Mouse (Mus musculus): Measurements from ENCODE around the gene Klhl32. TPM values are rescaled to one million over a fixed set of nuclear protein-coding genes. Genes with fewer than 3 reads are reported as not detected.

Gene Klhl32
- total and polyA plus RNA-seq, 3 experiments: 0.03 TPM; not detected in 2

DNA sequence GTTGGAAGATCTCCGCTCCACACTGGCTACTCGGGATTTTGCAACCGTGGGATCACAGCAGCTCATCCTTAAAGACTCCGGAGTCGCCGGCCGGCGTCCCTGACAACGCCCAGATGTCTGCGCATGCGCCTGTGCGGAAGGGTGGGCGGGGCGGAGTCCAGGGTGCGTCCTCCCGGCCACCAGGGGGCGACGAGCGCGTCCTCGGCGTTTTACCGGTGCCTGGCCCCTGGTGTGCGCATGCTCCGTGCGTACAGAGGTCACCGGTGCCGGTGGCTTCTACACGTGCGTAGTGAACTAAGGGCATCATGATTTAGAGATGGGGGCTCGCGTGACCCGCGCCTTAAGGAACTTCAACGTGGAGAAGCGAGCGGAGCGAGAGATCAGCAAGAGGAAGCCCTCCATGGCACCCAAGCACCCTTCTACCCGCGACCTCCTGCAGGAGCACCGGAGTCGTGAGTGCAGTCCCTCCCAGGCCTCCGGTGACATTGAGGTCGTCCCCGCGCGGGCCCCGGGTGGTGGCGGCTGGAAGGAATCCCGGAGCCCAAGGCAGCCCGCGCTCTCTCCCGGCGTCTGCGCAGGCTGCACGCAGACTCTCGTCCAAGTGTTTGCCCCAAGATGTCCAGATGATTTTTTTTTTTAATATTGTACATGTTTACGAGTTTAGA is 47.1 kb upstream of the Klhl32 start, which contains the start of gene Ndufaf4 (continued):
- TF ChIP-seq TCF12 (IDR thresholded peaks at IDR 0.05; ENCODE audit: low read depth, low read length) (0 out of 2 replicates have a peak, but pooled peaks have one; percentile 13), RCOR1 (IDR thresholded peaks at IDR 0.05; ENCODE audit: low read depth, low read length) (no peak), ZC3H11A (IDR thresholded peaks at IDR 0.05; ENCODE audit: low read depth, low read length) (no peak)

DNA sequence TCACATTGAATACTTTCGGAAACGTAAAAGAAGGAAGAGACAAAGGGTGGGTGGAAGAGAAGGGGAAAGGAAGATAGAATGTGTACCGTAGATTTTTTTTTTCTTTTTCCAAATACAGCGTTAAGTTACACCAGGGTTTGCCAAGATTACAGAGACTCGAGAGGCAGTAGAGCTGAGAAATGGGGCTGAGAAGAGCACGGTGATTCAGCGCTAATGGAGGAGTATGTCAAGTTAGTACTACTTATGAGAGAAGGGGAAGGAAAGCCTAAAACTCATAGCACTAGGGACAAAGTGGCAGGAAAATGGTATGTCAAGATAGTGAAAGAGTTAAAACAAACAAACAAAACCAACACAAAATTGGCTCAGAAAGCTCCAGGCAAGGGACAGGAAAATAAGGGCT is 46.4 kb upstream of the Klhl32 start:
- Histone ChIP-seq H3K4me1 (ENCODE audit: control insufficient read depth in 1 of 2, insufficient read depth in 2 of 2, low read length in 2 of 2) (peaks cover 2 to 5% of the 10 kb centered on the region in 2 experiments), H3K79me2 (ENCODE audit: control insufficient read depth, insufficient read depth, low read length, poor library complexity) (peaks cover 18% of the 10 kb centered on the region), H3K27ac (ENCODE audit: control insufficient read depth, low read depth, low read length) (0 out of 2 replicates have a peak overlapping the region, but pooled peaks have one; percentile 15), H3K36me3 (ENCODE audit: control insufficient read depth in 1 of 2, insufficient read depth in 2 of 2, low read length in 2 of 2) (peaks cover 0 to 2% of the 10 kb centered on the region in 2 experiments; a peak in 2 of 4 replicates), H3K9ac (ENCODE audit: control insufficient read depth, low read depth, low read length, poor library complexity, severe bottlenecking) (peak overlapping the region; percentile 41), H3K9me3 (replicated peaks; ENCODE audit: insufficient read depth, low read length) (no peaks in the 10 kb centered on the region), H3K27me3 (ENCODE audit: control insufficient read depth in 1 of 2, insufficient read depth in 2 of 2, low read length in 2 of 2) (no peaks in the 10 kb centered on the region), H3K4me3 (ENCODE audit: control insufficient read depth in 1 of 2, insufficient read depth in 1 of 2, low read depth in 2 of 2, low read length in 2 of 2) (peak overlapping the region; percentile 55 to 81)
- DNase-seq (ENCODE audit: low read depth, low spot score): peak; percentile 67
- TF ChIP-seq USF1 (IDR thresholded peaks at IDR 0.05; ENCODE audit: low read depth, low read length) (no peak), MAFK (IDR thresholded peaks at IDR 0.05; ENCODE audit: borderline replicate concordance, low read depth, low read length) (no peak), USF2 (IDR thresholded peaks at IDR 0.05; ENCODE audit: borderline replicate concordance in 1 of 2, insufficient read depth in 1 of 2, low read depth in 1 of 2, low read length in 2 of 2) (no peak), KAT2A (conservative IDR thresholded peaks at IDR 0.05; ENCODE audit: low read depth, low read length) (no peak), ELF1 (IDR thresholded peaks at IDR 0.05; ENCODE audit: low read depth, low read length) (no peak), TBP (IDR thresholded peaks at IDR 0.05; ENCODE audit: low read depth, low read length) (no peak), E2F4 (IDR thresholded peaks at IDR 0.05; ENCODE audit: borderline replicate concordance, low read depth, low read length) (no peak), MEF2A (IDR thresholded peaks at IDR 0.05; ENCODE audit: extremely low read depth, insufficient replicate concordance, low read depth, low read length, poor library complexity, severe bottlenecking) (no peak), RAD21 (IDR thresholded peaks at IDR 0.05; ENCODE audit: low read depth, low read length) (no peak), ZC3H11A (IDR thresholded peaks at IDR 0.05; ENCODE audit: low read depth, low read length) (no peak), POLR2A (IDR thresholded peaks at IDR 0.05; ENCODE audit: control insufficient read depth in 1 of 2, insufficient read depth in 1 of 2, low read depth in 1 of 2, low read length in 2 of 2, poor library complexity in 1 of 2) (no peak), CTCF (IDR thresholded peaks at IDR 0.05 in 2 of 3, conservative IDR thresholded peaks at IDR 0.05 in 1 of 3; ENCODE audit: control insufficient read depth in 1 of 3, insufficient read depth in 1 of 3, low read depth in 2 of 3, low read length in 3 of 3, poor library complexity in 1 of 3, severe bottlenecking in 1 of 3) (no peak), MAZ (IDR thresholded peaks at IDR 0.05; ENCODE audit: low read depth, low read length) (no peak), ETS1 (IDR thresholded peaks at IDR 0.05; ENCODE audit: low read depth, low read length) (no peak), NRF1 (IDR thresholded peaks at IDR 0.05; ENCODE audit: insufficient read depth, low read depth, low read length, poor library complexity, severe bottlenecking) (no peak), CHD1 (IDR thresholded peaks at IDR 0.05; ENCODE audit: low read depth, low read length) (no peak), NELFE (IDR thresholded peaks at IDR 0.05; ENCODE audit: low read depth, low read length) (no peak), MXI1 (IDR thresholded peaks at IDR 0.05; ENCODE audit: low read depth, low read length) (no peak), POLR2AphosphoS5 (IDR thresholded peaks at IDR 0.05; ENCODE audit: borderline replicate concordance, low read depth, low read length) (no peak), EP300 (IDR thresholded peaks at IDR 0.05; ENCODE audit: low read depth in 1 of 2, low read length in 2 of 2) (no peak)
